Mouse (Mus musculus): ENCODE measurements at regions not wholly inside any gene's neighbourhood (a gene's known extent, or its start where the extent isn't known, plus 50 kb on each side); places are given as distances from the start of the nearest gene placed in this dataset.

- TF ChIP-seq CTCF (IDR thresholded peaks at IDR 0.05; ENCODE audit: insufficient read depth, low read length): no peak
- no peak for TF ChIP-seq POLR2A (IDR thresholded peaks at IDR 0.05; ENCODE audit: borderline replicate concordance, extremely low read depth, low read depth, low read length)
These were observed 518.6 kb downstream of the Gm9195 start for GRCm38 (mm10) chr14:71973016-71973415.
